Mouse (Mus musculus) frontal cortex, postnatal 25 days (tissue): Measurements from ENCODE around the gene Tmem191c.

Experiments used
- DNase-seq, 2 experiments: peaks; one replicate each; pipeline ENCODE4 v3.0.0; 2022; ENCODE audit warnings: low spot score in 2 of 2

The Tmem191c gene

DNA sequence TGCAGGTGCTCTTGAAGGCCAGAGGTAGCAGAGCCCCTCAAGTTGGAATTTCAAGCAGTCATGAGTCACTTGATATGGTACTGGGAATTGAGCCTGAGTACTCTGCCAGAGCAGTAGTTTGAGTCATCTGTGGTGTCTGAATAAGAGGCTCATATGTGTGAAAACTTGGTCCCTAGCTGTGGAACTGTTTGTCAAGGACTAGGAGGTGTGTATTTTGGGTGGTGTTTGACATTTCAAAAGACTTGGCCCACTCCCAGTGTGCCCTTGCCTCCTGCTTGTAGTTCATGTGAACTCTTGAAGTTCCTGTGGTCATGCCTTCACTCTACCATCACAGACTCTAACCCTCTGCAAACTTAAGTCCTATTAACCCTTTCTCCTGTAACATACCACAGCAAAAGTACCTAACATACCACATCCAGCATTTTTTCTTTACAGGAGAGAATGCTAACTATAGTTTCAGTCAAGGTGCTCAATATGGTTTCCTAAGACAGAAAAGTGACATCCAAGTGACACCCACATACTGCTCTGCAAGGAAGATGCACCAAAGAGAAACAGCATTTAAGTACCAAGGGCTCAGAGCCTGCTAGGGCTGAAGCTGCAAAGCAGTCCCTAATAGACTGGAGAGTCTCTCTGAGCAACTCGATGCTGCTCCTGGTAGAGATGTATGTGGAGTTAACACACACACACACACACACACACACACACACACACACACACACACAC is 54.1 kb downstream of the Tmem191c start:
- no peak for DNase-seq

DNA sequence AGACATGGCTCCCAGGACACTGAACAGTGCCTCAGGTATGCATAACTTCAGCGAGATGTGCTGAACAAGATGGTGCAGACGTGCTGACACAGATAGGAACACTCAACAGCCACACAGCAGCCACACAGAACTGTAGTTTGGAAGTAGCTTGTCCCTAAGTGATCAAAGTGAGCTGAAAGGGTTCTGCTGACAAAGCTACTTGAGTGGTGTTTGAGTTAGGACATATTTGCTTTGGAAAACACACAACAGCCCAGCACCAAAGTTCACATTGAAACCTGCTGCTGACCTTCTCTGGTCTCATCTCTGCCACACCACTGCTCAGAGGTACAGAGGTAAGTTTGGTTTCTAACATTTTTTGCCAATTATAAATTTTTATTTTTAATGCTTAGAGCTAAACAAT is 55.2 kb downstream of the Tmem191c start, which contains the start of gene Serpind1:
Gene Serpind1, plus strand, starts transcription at position 256 of the 400 bp plus-strand sequence.
- DNase-seq, result no peak

DNA sequence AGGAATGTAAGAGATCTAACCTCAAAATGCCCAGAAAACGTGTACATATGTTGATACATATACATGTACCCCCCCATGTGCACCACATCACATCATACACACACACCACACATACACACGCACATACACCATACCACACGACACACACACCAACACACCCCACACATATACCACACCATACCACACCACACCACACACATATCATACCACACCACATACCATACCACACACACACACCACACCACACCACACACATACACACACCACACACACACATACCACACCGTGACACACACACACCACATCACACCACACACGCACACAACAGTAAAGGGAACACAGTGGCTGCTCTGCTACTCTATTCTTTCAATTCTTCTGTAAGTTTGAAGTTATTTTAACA is 56.0 kb downstream of the Tmem191c start:
- DNase-seq, result no peak
